Mouse (Mus musculus) kidney, adult 2 months (tissue): ENCODE data around the gene Marveld3. TPM values are rescaled to one million over a fixed set of nuclear protein-coding genes. Genes with fewer than 3 reads are reported as not detected.

Experiments used
- DNase-seq: peaks from one replicate; pipeline ENCODE4 v3.0.0; 2021
- H3K27ac ChIP-seq: fragments of 200-500 bp; 2 replicates; pipeline ENCODE4 v1.5.1; 2012; ENCODE audit warnings: low read depth, low read length, control low read depth, inconsistent platforms; ENCODE audit not compliant: insufficient read depth
- H3K27me3 ChIP-seq: fragments of 200-500 bp; replicated peaks from 2 replicates; pipeline ENCODE4 v1.6.1; 2012; ENCODE audit warnings: mild to moderate bottlenecking, moderate library complexity, low read length, inconsistent platforms; ENCODE audit not compliant: control insufficient read depth, insufficient read depth
- H3K36me3 ChIP-seq: fragments of 200-500 bp; 2 replicates; pipeline ENCODE4 v1.6.1; 2012; ENCODE audit warnings: mild to moderate bottlenecking, moderate library complexity, low read length, inconsistent platforms; ENCODE audit not compliant: control insufficient read depth, insufficient read depth
- H3K4me1 ChIP-seq: fragments of 200-500 bp; 2 replicates; pipeline ENCODE4 v1.6.1; 2011; ENCODE audit warnings: low read length; ENCODE audit not compliant: control insufficient read depth, insufficient read depth
- H3K4me3 ChIP-seq: fragments of 200-500 bp; 2 replicates; pipeline ENCODE4 v1.5.1; 2011; ENCODE audit warnings: mild to moderate bottlenecking, low read depth, low read length, control low read depth; ENCODE audit not compliant: insufficient read depth
- CTCF ChIP-seq: fragments of 200-500 bp; conservative IDR thresholded peaks from 2 replicates; pipeline ENCODE4 v1.5.1; 2011; ENCODE audit warnings: low read depth, mild to moderate bottlenecking, control low read depth, low read length, moderate library complexity, mixed read lengths; ENCODE audit not compliant: insufficient read depth, insufficient read length
- POLR2A ChIP-seq: fragments of 200-500 bp; IDR thresholded peaks from one replicate; pipeline ENCODE4 v1.6.1; 2011; ENCODE audit warnings: low read depth, low read length, control low read depth
- WGBS: fragments of 180-500 bp; shearing (Covaris S2); methylation state at CpG from one replicate; pipeline ENCODE4 v1.1.7; 2018; 5-methylcytosine and 5-hydroxymethylcytosine counted together
- polyA plus RNA-seq: library from polyadenylated mRNA; depleted of rRNA; stranded (reverse); fragments of >200 nt; gene quantifications from 2 replicates; pipeline ENCODE4 v1.2.3, GENCODE M21; 2012

Gene Marveld3
- polyA plus RNA-seq, 1 experiment: 10.8 TPM

GRCm38 (mm10) chr8:109968837-109969236, 6.8 kb upstream of the Marveld3 start:
- Histone ChIP-seq H3K36me3 (no peaks in the 10 kb centered on the region), H3K4me1 (no peaks in the 10 kb centered on the region), H3K27me3 (no peaks in the 10 kb centered on the region), H3K4me3 (no peak overlapping the region), H3K27ac (no peak overlapping the region)
- WGBS: 49% methylated on average over 10 of the region's 10 CpGs
- no peak for DNase-seq
- peak; percentile 41; the same call in 1 of the 2 replicates for TF ChIP-seq CTCF
- no peak for TF ChIP-seq POLR2A

GRCm38 (mm10) chr8:109964106-109964505, 2.1 kb upstream of the Marveld3 start:
- TF ChIP-seq CTCF (no peak), POLR2A (no peak)
- Histone ChIP-seq H3K4me3 (no peak overlapping the region), H3K4me1 (no peaks in the 10 kb centered on the region), H3K27me3 (no peaks in the 10 kb centered on the region), H3K27ac (no peak overlapping the region), H3K36me3 (no peaks in the 10 kb centered on the region)
- WGBS: 76% methylated on average over 4 of the region's 4 CpGs
- no peak for DNase-seq

- 0 out of 2 replicates have a peak, but pooled peaks cover 1% of the 10 kb centered on the region for H3K4me1 ChIP-seq
- H3K36me3 ChIP-seq: no peaks in the 10 kb centered on the region
- H3K27me3 ChIP-seq: no peaks in the 10 kb centered on the region
- H3K4me3 ChIP-seq: no peak overlapping the region
- TF ChIP-seq CTCF (no peak), POLR2A (no peak)
- H3K27ac ChIP-seq: no peak overlapping the region
- WGBS: 63% methylated on average over 13 of the region's 13 CpGs
- DNase-seq: no peak
These were observed 1.4 kb upstream of the Marveld3 start for GRCm38 (mm10) chr8:109963421-109963820.

GRCm38 (mm10) chr8:109962896-109963295, 893 bp upstream of the Marveld3 start:
- DNase-seq: no peak
- TF ChIP-seq CTCF: no peak
- no peak for TF ChIP-seq POLR2A
- Histone ChIP-seq H3K4me3 (no peak overlapping the region), H3K36me3 (no peaks in the 10 kb centered on the region), H3K4me1 (0 out of 2 replicates have a peak, but pooled peaks cover 2% of the 10 kb centered on the region), H3K27me3 (no peaks in the 10 kb centered on the region), H3K27ac (no peak overlapping the region)
- 76% methylated on average over 9 of the region's 9 CpGs for WGBS

GRCm38 (mm10) chr8:109959112-109959511, 2.9 kb downstream of the Marveld3 start:
- no peaks in the 10 kb centered on the region for H3K27me3 ChIP-seq
- WGBS: 95% methylated on average over 4 of the region's 4 CpGs
- H3K4me1 ChIP-seq: peaks cover 10% of the 10 kb centered on the region; the same call in 1 of the 2 replicates
- TF ChIP-seq POLR2A: no peak
- no peak for TF ChIP-seq CTCF
- H3K4me3 ChIP-seq: no peak overlapping the region
- peak; percentile 32 for DNase-seq
- H3K36me3 ChIP-seq: no peaks in the 10 kb centered on the region
- H3K27ac ChIP-seq: no peak overlapping the region

GRCm38 (mm10) chr8:109958036-109958655, 3.9 kb downstream of the Marveld3 start:
- 41% methylated on average over 12 of the region's 12 CpGs for WGBS
- Histone ChIP-seq H3K4me3 (no peak overlapping the region), H3K27me3 (no peaks in the 10 kb centered on the region), H3K4me1 (peaks cover 10% of the 10 kb centered on the region; the same call in 1 of the 2 replicates), H3K36me3 (no peaks in the 10 kb centered on the region), H3K27ac (peak overlapping the region; percentile 54)
- no peak for DNase-seq
- TF ChIP-seq POLR2A (no peak), CTCF (no peak)

- H3K36me3 ChIP-seq: no peaks in the 10 kb centered on the region
- DNase-seq: peak; percentile 82
- H3K27me3 ChIP-seq: no peaks in the 10 kb centered on the region
- WGBS: 19% methylated on average over 16 of the region's 16 CpGs
- H3K4me3 ChIP-seq: no peak overlapping the region
- TF ChIP-seq POLR2A (no peak), CTCF (no peak)
- H3K4me1 ChIP-seq: peaks cover 10% of the 10 kb centered on the region; the same call in 1 of the 2 replicates
- peak overlapping the region; percentile 18; the same call in 1 of the 2 replicates for H3K27ac ChIP-seq
These were observed 4.6 kb downstream of the Marveld3 start for GRCm38 (mm10) chr8:109957167-109958028.
